Mouse (Mus musculus): ENCODE measurements around the gene 4933430I17Rik. TPM values are rescaled to one million over a fixed set of nuclear protein-coding genes. Genes with fewer than 3 reads are reported as not detected.
A peak's percentile ranks its signal among the peaks of the same experiment; 100 is the strongest.
"Not testable (repeated sequence)": the region's sequence is repeated elsewhere in the genome, so short reads cannot be mapped to it uniquely, and the experiment has no call there.

4933430I17Rik gene
- total RNA-seq (2015; ENCODE audit: low replicate concordance) (not detected in 2 replicates), total RNA-seq (2017; ENCODE audit: low replicate concordance) (not detected in 2 replicates)

DNA sequence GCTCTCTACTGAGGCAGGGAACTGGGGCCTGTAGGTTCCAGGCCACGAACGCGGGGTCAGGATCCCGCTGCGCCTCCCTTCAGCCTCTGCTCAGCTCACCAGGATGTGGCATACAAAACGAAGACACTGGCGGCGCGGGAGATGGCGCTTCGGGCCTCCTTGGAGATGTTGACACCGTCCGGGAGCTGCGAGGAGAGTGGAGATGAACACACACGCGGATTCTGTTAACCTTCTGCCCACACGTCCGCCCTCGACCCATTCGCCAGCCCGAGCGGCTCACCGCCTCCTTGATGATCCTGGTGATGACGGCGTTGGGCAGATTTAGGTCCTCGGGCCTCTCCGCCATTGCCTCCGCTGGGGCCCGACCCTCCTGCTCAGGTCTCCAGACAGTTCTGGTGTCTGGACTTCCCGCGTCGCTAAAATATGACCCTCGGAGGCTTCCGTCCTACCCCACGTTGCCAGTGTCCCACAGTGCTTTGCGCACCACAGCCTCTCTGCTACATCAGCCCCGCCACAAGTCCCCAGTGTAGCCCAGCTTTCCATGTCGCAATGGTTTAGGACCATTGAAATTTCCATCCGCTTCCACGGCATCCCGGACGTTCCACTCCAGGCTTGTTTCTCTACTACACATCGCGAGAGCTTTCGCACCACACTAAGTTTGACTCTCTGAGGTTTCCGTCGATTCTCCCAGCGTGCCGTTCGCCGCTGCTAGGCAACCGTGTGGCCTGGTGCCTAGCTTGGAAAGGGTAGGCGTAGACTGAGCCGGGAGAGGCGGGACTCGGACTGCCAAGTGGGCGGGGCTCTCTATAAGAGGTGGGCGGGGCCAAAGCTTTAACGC is at the start of gene 4933430I17Rik, which contains the start of gene Pole3:
Gene 4933430I17Rik (plus strand): TSS at position 719 of the 838 bp plus-strand sequence.
Gene Pole3 (minus strand): TSS at position 418 of the 838 bp plus-strand sequence.
- peak; percentile 91 for ATAC-seq (replicated peaks; ENCODE audit: low FRiP score, poor library complexity, severe bottlenecking)

GRCm38 (mm10) chr4:62475793-62476192 is 49.4 kb upstream of the 4933430I17Rik start:
- no peak for ATAC-seq (replicated peaks; ENCODE audit: low FRiP score, poor library complexity, severe bottlenecking)

GRCm38 (mm10) chr4:62477542-62478244 is 47.5 kb upstream of the 4933430I17Rik start:
- no peak for ATAC-seq (replicated peaks; ENCODE audit: low FRiP score, poor library complexity, severe bottlenecking)

GRCm38 (mm10) chr4:62479593-62479936 is 45.6 kb upstream of the 4933430I17Rik start:
- not testable (repeated sequence) for ATAC-seq (replicated peaks; ENCODE audit: low FRiP score, poor library complexity, severe bottlenecking)

- peak; percentile 60 for ATAC-seq (replicated peaks; ENCODE audit: low FRiP score, poor library complexity, severe bottlenecking)
Measured at GRCm38 (mm10) chr4:62479937-62480708, 45.0 kb upstream of the 4933430I17Rik start, which contains the start of gene Bspry. Gene Bspry, plus strand, starts transcription at chr4:62480053.

- ATAC-seq (replicated peaks; ENCODE audit: low FRiP score, poor library complexity, severe bottlenecking), result no peak
Measured at GRCm38 (mm10) chr4:62480709-62481605, 44.2 kb upstream of the 4933430I17Rik start.

DNA sequence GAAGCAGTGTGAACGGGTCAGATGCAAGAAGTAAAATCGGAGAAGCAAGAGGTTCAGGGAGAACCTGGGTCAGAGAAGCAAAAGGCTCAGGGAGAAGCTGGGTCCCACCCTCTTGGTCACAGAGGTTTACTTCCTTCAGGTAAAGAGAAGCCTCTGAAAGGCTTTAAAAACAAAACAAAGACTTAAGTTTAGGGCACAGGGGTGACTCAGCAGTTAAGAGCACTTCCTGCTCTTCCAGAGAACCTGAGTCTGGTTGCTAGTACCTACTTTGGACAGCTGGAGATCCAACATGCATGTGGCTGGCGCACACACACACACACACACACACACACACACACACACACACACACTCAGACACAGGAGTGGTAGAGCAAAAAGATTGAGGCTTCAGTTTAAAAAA is 40.2 kb upstream of the 4933430I17Rik start:
- ATAC-seq (replicated peaks; ENCODE audit: low FRiP score, poor library complexity, severe bottlenecking), result 0 out of 2 replicates have a peak, but pooled peaks have one; percentile 16

DNA sequence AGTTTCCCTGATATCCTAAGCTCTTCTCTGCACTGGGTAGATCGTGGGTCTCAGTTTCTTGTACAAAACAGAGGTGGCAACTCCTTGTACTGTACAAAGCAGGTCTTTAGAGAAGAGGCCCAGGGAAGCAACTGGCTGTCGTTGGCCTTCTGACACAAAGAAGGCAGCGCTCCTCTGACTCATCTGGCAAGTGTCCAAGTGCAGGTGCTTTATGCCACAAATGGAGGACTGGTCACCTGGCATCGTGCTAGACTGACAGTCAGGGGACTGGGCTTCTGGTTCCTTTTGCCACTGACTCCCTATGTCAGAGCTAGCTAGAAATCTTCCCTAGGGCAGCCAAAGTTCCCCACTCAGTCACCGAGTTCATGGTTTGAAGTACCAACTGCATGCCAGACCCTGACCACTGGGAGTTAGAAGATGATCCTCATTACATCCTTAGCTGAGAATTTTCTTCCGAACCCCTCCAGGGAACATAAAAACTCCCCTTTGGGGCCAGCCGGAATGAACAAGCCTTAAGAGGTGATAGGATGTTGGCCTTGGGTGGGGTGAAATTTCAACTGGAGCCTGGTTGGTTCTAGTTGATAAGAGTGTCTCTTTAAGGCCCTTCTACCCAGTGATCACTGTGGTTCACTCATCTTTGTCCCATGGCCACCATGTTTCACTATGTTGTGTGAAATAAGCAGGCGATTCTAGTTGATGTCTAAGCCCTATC is 39.6 kb upstream of the 4933430I17Rik start:
- ATAC-seq (replicated peaks; ENCODE audit: low FRiP score, poor library complexity, severe bottlenecking), result peak; percentile 85

GRCm38 (mm10) chr4:62486162-62486696 is 38.9 kb upstream of the 4933430I17Rik start:
- no peak for ATAC-seq (replicated peaks; ENCODE audit: low FRiP score, poor library complexity, severe bottlenecking)

DNA sequence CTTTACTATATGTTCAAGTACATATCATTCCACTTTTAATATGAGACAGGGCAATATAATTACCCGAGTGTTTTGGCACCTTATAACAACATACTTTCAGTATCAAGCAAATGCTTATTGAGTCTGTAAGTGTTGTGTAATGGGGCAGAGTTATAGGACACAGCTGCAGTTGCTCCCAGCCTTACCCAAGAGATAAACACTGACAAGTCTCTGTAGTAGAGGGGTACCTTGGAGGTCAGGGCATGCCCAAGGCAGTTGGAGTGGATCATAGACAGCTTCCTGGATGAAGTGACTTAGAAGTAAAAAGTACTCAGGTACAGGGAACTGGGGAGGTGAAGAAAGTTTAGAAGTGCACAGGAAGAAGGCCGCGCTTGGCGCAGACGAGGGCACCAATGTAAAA is 38.0 kb upstream of the 4933430I17Rik start:
- no peak for ATAC-seq (replicated peaks; ENCODE audit: low FRiP score, poor library complexity, severe bottlenecking)

GRCm38 (mm10) chr4:62487914-62488313 is 37.3 kb upstream of the 4933430I17Rik start:
- no peak for ATAC-seq (replicated peaks; ENCODE audit: low FRiP score, poor library complexity, severe bottlenecking)

GRCm38 (mm10) chr4:62492682-62493081 is 32.5 kb upstream of the 4933430I17Rik start:
- ATAC-seq (replicated peaks; ENCODE audit: low FRiP score, poor library complexity, severe bottlenecking), result no peak

GRCm38 (mm10) chr4:62494230-62494629 is 30.9 kb upstream of the 4933430I17Rik start:
- no peak for ATAC-seq (replicated peaks; ENCODE audit: low FRiP score, poor library complexity, severe bottlenecking)

DNA sequence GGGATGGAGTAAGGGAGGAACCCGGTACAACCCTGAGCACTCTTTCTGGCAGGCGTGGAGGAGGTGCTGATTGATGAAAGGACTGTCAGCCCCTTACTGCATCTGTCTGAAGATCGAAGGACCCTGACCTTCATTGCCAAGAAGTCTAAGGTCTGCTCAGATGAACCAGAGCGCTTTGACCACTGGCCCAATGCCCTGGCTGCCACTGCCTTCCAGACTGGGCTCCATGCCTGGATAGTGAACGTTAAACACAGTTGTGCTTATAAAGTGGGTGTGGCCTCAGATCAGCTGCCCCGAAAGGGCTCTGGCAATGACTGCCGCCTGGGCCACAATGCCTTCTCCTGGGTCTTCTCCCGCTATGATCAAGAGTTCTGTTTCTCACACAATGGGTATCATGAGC is 29.2 kb upstream of the 4933430I17Rik start:
- ATAC-seq (replicated peaks; ENCODE audit: low FRiP score, poor library complexity, severe bottlenecking), result no peak

DNA sequence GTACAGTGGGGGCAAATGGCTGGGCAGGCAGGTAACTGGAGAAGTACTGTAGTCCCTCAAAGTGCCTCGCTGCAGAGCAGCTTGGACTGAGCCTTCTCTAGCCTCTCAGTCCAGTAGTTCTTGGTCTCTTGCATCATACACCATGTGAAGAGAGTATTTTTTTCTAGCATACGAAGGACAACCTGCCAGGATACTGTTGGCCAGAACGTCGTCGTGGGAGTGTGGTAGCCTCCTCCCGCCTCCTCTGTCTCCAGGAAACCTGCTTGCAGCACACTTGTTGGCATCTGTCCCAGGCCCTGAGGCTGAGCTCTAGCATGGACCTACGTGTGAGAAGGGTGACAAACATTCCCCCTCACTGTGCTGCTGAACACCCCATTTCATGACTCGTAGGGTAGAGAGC is 28.4 kb upstream of the 4933430I17Rik start:
- ATAC-seq (replicated peaks; ENCODE audit: low FRiP score, poor library complexity, severe bottlenecking), result no peak

- ATAC-seq (replicated peaks; ENCODE audit: low FRiP score, poor library complexity, severe bottlenecking), result no peak
Measured at GRCm38 (mm10) chr4:62500799-62501198, 24.4 kb upstream of the 4933430I17Rik start.

DNA sequence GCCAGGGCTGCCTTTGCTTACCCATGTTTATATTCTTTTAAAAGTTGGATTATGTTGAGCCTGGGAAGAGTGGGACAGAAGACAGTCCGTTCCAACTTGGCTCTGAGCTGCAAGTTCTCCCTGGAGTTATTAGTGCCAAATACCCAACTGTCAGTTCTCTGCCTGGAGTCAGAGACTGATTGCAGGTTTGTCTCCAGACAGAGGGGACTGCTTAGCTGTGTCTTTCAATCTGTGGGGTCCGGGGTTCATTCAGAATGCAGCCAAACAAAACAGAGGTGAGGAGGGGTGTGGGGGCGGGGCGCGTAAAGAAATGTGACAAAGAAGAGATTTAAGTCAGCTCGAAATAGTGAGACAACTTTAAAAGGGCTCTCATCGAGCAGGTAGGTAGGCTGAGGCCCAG is 23.6 kb upstream of the 4933430I17Rik start:
- no peak for ATAC-seq (replicated peaks; ENCODE audit: low FRiP score, poor library complexity, severe bottlenecking)
